Comparison of ENCODE assay signal across 23 mouse cellular contexts in genomic region chr8:10051576-10051975, GRCm38 (mm10). TPM values are rescaled to one million over a fixed set of nuclear protein-coding genes. Genes with fewer than 3 reads are reported as not detected.
DNase-seq lines count a peak whose midpoint lies in the region; ATAC-seq and TF ChIP-seq lines count a peak whose summit lies in the region.
"Had no signal": no experiment of that assay in that cellular context is flagged by ENCODE, and none has a peak within 500 bp of the region (broad histone marks: within the 10 kb centered on the region; RNA-seq: fewer than 3 reads in every experiment).

No protein-coding gene starts in this region.

- H3K27me3 ChIP-seq in embryonic facial prominence, embryonic 12.5 days = 0 out of 2 replicates have a peak, but pooled peaks cover 2% of the 10 kb centered on the region
- no peaks in the 10 kb centered on the region for H3K27me3 ChIP-seq in embryonic facial prominence, embryonic 10.5 days (replicated peaks; ENCODE audit: low read depth, poor library complexity, severe bottlenecking)
- peaks cover 15% of the 10 kb centered on the region for H3K27me3 ChIP-seq in myocyte (ENCODE audit: control insufficient read depth, insufficient read depth, insufficient read length)
- H3K27me3 ChIP-seq: hindbrain, embryonic 12.5 days had no signal

- no peak overlapping the region for H3ac ChIP-seq in myocyte (ENCODE audit: control insufficient read depth, insufficient read length)

- WGBS in embryonic facial prominence, embryonic 12.5 days = 75% methylated on average over 3 of the region's 3 CpGs
- WGBS in embryonic facial prominence, embryonic 10.5 days = 66% methylated on average over 3 of the region's 3 CpGs

- DNase-seq in embryonic facial prominence, embryonic 10.5 days (ENCODE audit: low spot score) = no peak
- DNase-seq in heart, postnatal 4 days = peak; percentile 10
- no peak for DNase-seq in heart, adult 8-10 months (ENCODE audit: low spot score)
- no peak for DNase-seq in ovary, adult 18-20 months (ENCODE audit: low spot score)
- no peak for DNase-seq in embryo, embryonic 10.5 days (ENCODE audit: low spot score)
- DNase-seq: adrenal gland, postnatal 14 days; cerebellum, adult 18-20 months; cerebellum, adult 9-11 months; cerebellum, postnatal 36 days; gastrocnemius, postnatal 14 days; heart, postnatal 14 days; kidney, adult 18-20 months had no signal

- H3K79me2 ChIP-seq in myocyte (ENCODE audit: control insufficient read depth, insufficient read depth) = no peaks in the 10 kb centered on the region

- H3K27ac ChIP-seq in embryonic facial prominence, embryonic 12.5 days = no peak overlapping the region
- H3K27ac ChIP-seq in embryonic facial prominence, embryonic 10.5 days (replicated peaks) = no peak overlapping the region
- H3K27ac ChIP-seq: heart, embryonic 10.5 days; hindbrain, embryonic 12.5 days had no signal

- no peaks in the 10 kb centered on the region for H3K9me3 ChIP-seq in embryonic facial prominence, embryonic 12.5 days
- no peaks in the 10 kb centered on the region for H3K9me3 ChIP-seq in embryonic facial prominence, embryonic 10.5 days
- H3K9me3 ChIP-seq: heart, embryonic 10.5 days; hindbrain, embryonic 12.5 days had no signal

- no peak for ATAC-seq in embryonic facial prominence, embryonic 12.5 days (ENCODE audit: insufficient number of reproducible peaks, insufficient read depth, low FRiP score, low TSS enrichment)
- ATAC-seq: activated CD4-positive, CD25-positive, alpha-beta regulatory T cell, adult 4 months; forebrain, embryonic 16.5 days; hindbrain, embryonic 16.5 days; inflammation-experienced regulatory T-cells, adult 6 months; Patski had no signal

- no peaks in the 10 kb centered on the region for H3K4me1 ChIP-seq in embryonic facial prominence, embryonic 12.5 days
- 0 out of 2 replicates have a peak, but pooled peaks cover 2% of the 10 kb centered on the region for H3K4me1 ChIP-seq in embryonic facial prominence, embryonic 10.5 days

- H3K36me3 ChIP-seq in embryonic facial prominence, embryonic 12.5 days = no peaks in the 10 kb centered on the region
- no peaks in the 10 kb centered on the region for H3K36me3 ChIP-seq in embryonic facial prominence, embryonic 10.5 days (replicated peaks)
- no peaks in the 10 kb centered on the region for H3K36me3 ChIP-seq in myocyte (ENCODE audit: control insufficient read depth, insufficient read depth)
- H3K36me3 ChIP-seq: heart, embryonic 10.5 days; hindbrain, embryonic 12.5 days had no signal

- H3K4me2 ChIP-seq in embryonic facial prominence, embryonic 12.5 days (replicated peaks) = no peak overlapping the region
- H3K4me2 ChIP-seq in myocyte (ENCODE audit: low read depth) = peak overlapping the region; percentile 64
- H3K4me2 ChIP-seq: hindbrain, embryonic 12.5 days had no signal

- no peak overlapping the region for H3K4me3 ChIP-seq in embryonic facial prominence, embryonic 12.5 days
- no peak overlapping the region for H3K4me3 ChIP-seq in embryonic facial prominence, embryonic 10.5 days
- H3K4me3 ChIP-seq in myocyte = no peak overlapping the region
- H3K4me3 ChIP-seq: heart, embryonic 10.5 days; hindbrain, embryonic 12.5 days had no signal

- no peak for TF ChIP-seq POLR2A in myocyte (IDR thresholded peaks at IDR 0.05; ENCODE audit: insufficient read length, low read depth)

- 0 out of 2 replicates have a peak overlapping the region, but pooled peaks have one; percentile 10 for H3K9ac ChIP-seq in embryonic facial prominence, embryonic 12.5 days
- H3K9ac ChIP-seq: hindbrain, embryonic 12.5 days had no signal

TF ChIP-seq in myocyte, 11 proteins besides CTCF, POLR2A, EP300 and RAD21:
- TF ChIP-seq MYOD1 (IDR thresholded peaks at IDR 0.05; ENCODE audit: control insufficient read depth in 1 of 3, insufficient read length in 2 of 3, low read depth in 2 of 3) = no peak
- no peak for TF ChIP-seq CEBPB (IDR thresholded peaks at IDR 0.05; ENCODE audit: insufficient read depth, poor library complexity, severe bottlenecking)
- TF ChIP-seq E2F4 (IDR thresholded peaks at IDR 0.05; ENCODE audit: insufficient read depth) = no peak
- TF ChIP-seq MAX (IDR thresholded peaks at IDR 0.05; ENCODE audit: low read depth) = no peak
- no peak for TF ChIP-seq MYOG (IDR thresholded peaks at IDR 0.05; ENCODE audit: control insufficient read depth in 1 of 3, insufficient read depth in 1 of 3, insufficient read length in 2 of 3, low read depth in 2 of 3)
- no peak for TF ChIP-seq SRF (IDR thresholded peaks at IDR 0.05; ENCODE audit: control insufficient read depth, insufficient read length, low read depth)
- TF ChIP-seq TCF3 (IDR thresholded peaks at IDR 0.05; ENCODE audit: insufficient read length, low read depth) = no peak
- no peak for TF ChIP-seq POLR2AphosphoS2 (IDR thresholded peaks at IDR 0.05; ENCODE audit: insufficient read length, low read depth)
- TF ChIP-seq USF1 (IDR thresholded peaks at IDR 0.05; ENCODE audit: low read depth) = no peak
- TF ChIP-seq REST (IDR thresholded peaks at IDR 0.05; ENCODE audit: insufficient read depth, insufficient read length) = no peak
- TF ChIP-seq TCF12 (IDR thresholded peaks at IDR 0.05; ENCODE audit: insufficient read depth, poor library complexity, severe bottlenecking) = no peak

RNA-seq across cellular contexts. Expression of gene Tnfsf13b, which starts 45.3 kb away (rescaled TPM):
- 0.33 TPM in 2 replicates for polyA plus RNA-seq in embryonic facial prominence, embryonic 12.5 days (2016; fragmentation: Nextera tagmentation; extraction: Ambion mirVana)
- polyA plus RNA-seq in embryonic facial prominence, embryonic 10.5 days (2016; fragmentation: Nextera tagmentation; extraction: Ambion mirVana) = 0.08 TPM in 1 of 2 replicates, not detected in the other
- 1 to 10 TPM; 5.4 to 5.5 TPM for total RNA-seq in heart, postnatal 4 days (2021)
- total RNA-seq in heart, adult 8-10 months (2022) = 1 to 10 TPM; 5.1 to 7.8 (median 5.7) TPM
- polyA plus RNA-seq in myocyte (2012; fragmentation: generic; extraction: Trizol) = 0.11 TPM
- total RNA-seq: MEL had no signal
- polyA plus RNA-seq: embryonic facial prominence, embryonic 11.5 days had no signal
